Mouse (Mus musculus) MN1 (cell line): ENCODE results near the gene Lipf.

Experiments
- DNase-seq: peaks from one replicate; pipeline ENCODE4 v3.0.0-alpha.2; 2016; ENCODE audit warnings: low spot score

Gene Lipf

GRCm38 (mm10) chr19:33960887-33961286 is at the start of gene Lipf:
Gene Lipf (plus strand): TSS chr19:33961187.
- no peak for DNase-seq

DNA sequence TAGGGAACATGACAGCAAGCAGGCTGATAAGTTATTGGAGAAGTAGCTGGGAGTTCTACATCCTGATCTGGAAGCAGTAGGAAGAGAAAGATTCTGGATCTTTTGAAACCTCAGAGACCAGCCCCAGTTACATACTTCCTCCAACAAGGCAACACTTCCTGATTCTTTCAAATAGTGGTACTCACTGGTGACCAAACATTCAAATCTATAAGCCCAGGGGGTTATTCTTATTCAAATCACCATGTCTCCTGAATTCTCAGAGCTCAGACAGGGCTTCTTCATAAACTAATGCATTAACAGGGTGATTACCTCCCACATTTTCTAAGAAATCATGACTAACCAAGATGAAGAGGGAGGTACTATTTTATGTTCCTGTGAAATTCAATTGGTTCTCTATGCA is 36.9 kb upstream of the Lipf start:
- no peak for DNase-seq

- no peak for DNase-seq
Measured at GRCm38 (mm10) chr19:33979007-33979406, 18.0 kb downstream of the Lipf start.

- DNase-seq: no peak
Measured at GRCm38 (mm10) chr19:33983043-33983442, 22.1 kb downstream of the Lipf start.

DNA sequence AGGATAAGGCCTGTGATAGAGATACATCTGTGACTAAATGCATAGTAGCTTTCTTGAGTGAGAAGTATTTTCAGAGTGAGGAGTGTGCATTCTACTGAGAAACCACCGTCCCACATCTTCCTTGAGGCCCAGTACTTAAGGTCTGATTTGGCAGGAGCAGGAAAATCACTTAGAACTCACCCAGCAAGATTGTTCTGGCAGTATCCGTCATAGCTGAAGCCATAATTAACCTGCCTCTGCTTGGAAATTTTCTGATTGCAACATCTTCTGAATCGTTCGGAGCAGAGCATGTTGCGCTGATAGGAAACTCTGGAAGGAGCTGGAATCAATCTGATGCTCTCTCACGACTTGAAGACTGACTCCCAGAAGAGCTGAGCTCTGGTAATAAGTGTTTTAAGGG is 47.0 kb downstream of the Lipf start, which contains the start of gene Lipk:
Gene Lipk, plus strand, starts transcription at position 289 of the 400 bp plus-strand sequence.
- DNase-seq: no peak

- DNase-seq: no peak
Measured at GRCm38 (mm10) chr19:34021440-34022172, 60.6 kb downstream of the Lipf start.

DNA sequence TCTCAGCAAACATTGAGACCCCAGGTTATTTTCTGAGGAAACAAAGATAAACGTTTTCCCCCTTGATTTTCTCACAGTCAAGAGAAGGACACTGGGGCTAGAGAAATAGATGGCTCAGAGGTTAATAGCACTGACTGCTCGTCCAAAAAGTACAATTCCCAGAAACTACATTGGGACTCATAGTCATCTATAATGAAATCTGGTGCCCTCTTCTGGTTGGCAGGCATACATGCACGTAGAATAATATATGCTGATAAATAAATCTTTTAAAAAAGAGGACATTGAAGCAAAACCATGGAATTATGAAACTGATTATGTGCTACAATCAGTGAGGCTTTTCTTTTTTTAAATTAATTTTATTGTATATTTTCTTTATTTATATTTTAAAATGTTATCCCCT is 61.8 kb downstream of the Lipf start:
- peak; percentile 8 for DNase-seq
